Mouse (Mus musculus) gastrocnemius, postnatal 4 days (tissue): ENCODE results near the gene Vmn1r138. TPM values are rescaled to one million over a fixed set of nuclear protein-coding genes. Genes with fewer than 3 reads are reported as not detected.
"Not testable (repeated sequence)": the region's sequence is repeated elsewhere in the genome, so short reads cannot be mapped to it uniquely, and the experiment has no call there.

ENCODE experiments used
- DNase-seq, 2 experiments: peaks; one replicate each; pipeline ENCODE4 v3.0.0; 2021 to 2022; ENCODE audit warnings: low spot score in 2 of 2, mixed read lengths in 2 of 2
- long read RNA-seq, 2 experiments: library from polyadenylated mRNA; stranded (forward); transcript quantifications; one replicate each; pipeline ENCODE4 v2.0.0; 2021
- total RNA-seq, 2 experiments: library from RNA; stranded (reverse); gene quantifications; 2 replicates each; pipeline ENCODE4 v1.2.3; 2021

Gene Vmn1r138
- total RNA-seq = not detected
- long read RNA-seq, experiment 1 = 0 reads
- long read RNA-seq, experiment 2 = 0 reads

GRCm38 (mm10) chr7:22028797-22029196 lies at the start of gene Vmn1r138:
Gene Vmn1r138 (minus strand): TSS chr7:22028897.
- not testable (repeated sequence) for DNase-seq

GRCm38 (mm10) chr7:22068757-22069156 lies 40.1 kb upstream of the Vmn1r138 start, which contains the start of gene Vmn1r139:
Gene Vmn1r139 (plus strand): TSS chr7:22069057.
- not testable (repeated sequence) for DNase-seq

- DNase-seq = not testable (repeated sequence)
Observed at GRCm38 (mm10) chr7:22056205-22056604, 27.5 kb upstream of the Vmn1r138 start, which contains the start of gene Gm6176. Gene Gm6176 (minus strand): TSS chr7:22056305.

GRCm38 (mm10) chr7:21994287-21994686 lies 34.4 kb downstream of the Vmn1r138 start, which contains the start of gene Vmn1r137:
Gene Vmn1r137 (plus strand): TSS chr7:21994587.
- DNase-seq = not testable (repeated sequence)

Other genes with a start within 250 kb of the Vmn1r138 start
- gene Gm4177, start 232.2 kb downstream of the Vmn1r138 start, total RNA-seq = not detected
- not detected for gene Vmn1r135, start 196.5 kb downstream of the Vmn1r138 start, total RNA-seq
- not detected for gene Gm5725, start 184.6 kb downstream of the Vmn1r138 start, total RNA-seq
- not detected for gene Gm5891, start 107.6 kb downstream of the Vmn1r138 start, total RNA-seq
- gene Vmn1r137, start 34.3 kb downstream of the Vmn1r138 start, total RNA-seq = not detected
- gene Gm6176, start 27.4 kb upstream of the Vmn1r138 start, total RNA-seq = not detected
- not detected for gene Vmn1r139, start 40.2 kb upstream of the Vmn1r138 start, total RNA-seq
- gene Gm16451, start 89.3 kb upstream of the Vmn1r138 start, total RNA-seq = not detected
- gene Gm10666, start 105.8 kb upstream of the Vmn1r138 start, total RNA-seq = not detected
- not detected for gene Vmn1r142, start 135.1 kb upstream of the Vmn1r138 start, total RNA-seq
- gene Vmn1r143, start 160.5 kb upstream of the Vmn1r138 start, total RNA-seq = not detected
- gene Gm8653, start 172.4 kb upstream of the Vmn1r138 start, total RNA-seq = not detected
- not detected for gene Gm8453, start 200.6 kb upstream of the Vmn1r138 start, total RNA-seq